Mouse (Mus musculus): ENCODE measurements around the gene Pinlyp. TPM values are rescaled to one million over a fixed set of nuclear protein-coding genes. Genes with fewer than 3 reads are reported as not detected.
A peak's percentile ranks its signal among the peaks of the same experiment; 100 is the strongest.

The Pinlyp gene
- total RNA-seq, 4 experiments from 2014 or later = 0.41 TPM; not detected in 3

- no peak for DNase-seq (ENCODE audit: low spot score in 2 of 2)
Observed at GRCm38 (mm10) chr7:24563191-24563836, 17.4 kb upstream of the Pinlyp start.

DNA sequence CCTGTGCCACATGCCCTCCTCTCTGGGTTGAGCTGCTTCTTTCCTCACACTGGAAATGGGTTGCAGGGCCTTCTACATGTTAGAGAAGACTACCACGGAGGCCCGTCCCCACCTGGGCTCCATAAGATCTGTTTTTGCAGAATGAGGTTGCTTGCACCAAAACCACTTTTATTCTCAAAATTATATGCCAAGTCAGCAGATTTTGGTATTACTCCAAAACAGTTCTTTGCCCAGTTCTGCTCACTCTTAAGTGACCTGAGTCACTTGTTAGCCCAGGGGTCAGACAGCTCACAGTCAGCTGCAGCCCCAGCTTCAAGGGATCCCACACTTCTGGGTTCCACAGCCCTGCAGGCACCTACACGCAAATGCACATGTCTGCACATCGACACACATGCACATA, 15.5 kb upstream of the Pinlyp start:
- DNase-seq (ENCODE audit: low spot score in 2 of 2) = no peak

DNA sequence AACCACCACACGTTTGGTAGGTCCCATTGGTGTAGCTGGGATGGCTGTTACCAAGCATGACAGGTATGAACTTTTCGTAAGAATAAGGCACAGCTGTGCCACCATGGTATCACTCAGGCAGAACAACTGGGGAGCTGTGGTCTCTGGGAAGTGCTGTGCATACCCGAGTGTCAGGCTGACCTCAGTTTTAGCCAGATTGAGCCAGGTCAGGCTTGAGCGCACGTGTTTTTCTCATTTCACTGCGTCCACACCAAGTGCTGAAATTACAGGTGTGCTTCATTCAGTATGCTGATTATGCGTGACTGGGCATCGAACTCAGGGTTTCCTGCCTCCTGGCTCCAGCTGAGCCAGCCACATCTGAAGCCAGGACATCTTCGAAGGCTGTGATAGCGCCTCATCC, 9.9 kb upstream of the Pinlyp start:
- DNase-seq (ENCODE audit: low spot score in 2 of 2) = no peak

GRCm38 (mm10) chr7:24551985-24552759, 6.3 kb upstream of the Pinlyp start:
- DNase-seq (ENCODE audit: low spot score in 2 of 2) = no peak

- no peak for DNase-seq (ENCODE audit: low spot score in 2 of 2)
Observed at GRCm38 (mm10) chr7:24547534-24548036, 1.7 kb upstream of the Pinlyp start.

DNA sequence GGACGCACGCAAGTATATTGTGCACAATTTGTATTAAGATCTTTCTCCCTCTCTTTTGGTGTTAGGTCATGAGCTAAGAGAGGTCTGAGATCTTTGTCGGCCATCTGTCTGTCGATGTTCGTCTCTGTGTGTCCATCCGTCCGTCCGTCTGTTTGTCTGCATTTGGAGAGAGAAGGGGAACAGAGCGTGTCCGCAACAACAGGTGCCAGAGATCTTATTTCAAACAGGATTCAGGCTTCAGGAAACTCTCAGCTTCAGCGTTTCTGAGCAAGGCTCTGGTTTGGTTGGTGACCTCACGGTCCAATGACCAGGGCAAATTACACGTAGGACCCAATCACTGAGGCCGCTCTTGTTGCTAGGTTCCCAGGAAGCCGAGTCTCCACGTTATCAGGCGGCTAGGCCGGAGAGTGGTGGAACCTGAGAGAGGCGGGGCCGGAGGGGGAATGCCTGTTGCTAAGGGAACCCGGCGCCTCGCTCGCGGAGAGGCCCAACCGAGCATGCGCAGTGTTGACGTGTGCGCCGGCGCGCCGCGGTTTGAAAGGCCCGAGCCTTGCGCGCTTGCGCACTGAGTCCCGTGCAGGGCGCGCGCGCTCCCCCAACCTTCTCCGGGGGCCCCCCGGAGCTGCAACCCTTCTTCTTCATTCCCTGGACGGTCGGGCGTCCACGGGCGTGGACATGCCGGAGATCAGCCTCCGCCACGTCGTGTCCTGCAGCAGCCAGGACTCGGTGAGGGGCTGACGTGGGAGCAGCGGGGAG, 894 bp upstream of the Pinlyp start:
- DNase-seq (ENCODE audit: low spot score in 2 of 2) = peak; percentile 99

- DNase-seq (ENCODE audit: low spot score in 2 of 2) = no peak
Observed at GRCm38 (mm10) chr7:24544506-24544905, 1.4 kb downstream of the Pinlyp start.

GRCm38 (mm10) chr7:24539686-24540085, 6.2 kb downstream of the Pinlyp start:
- DNase-seq (ENCODE audit: low spot score in 2 of 2) = no peak

DNA sequence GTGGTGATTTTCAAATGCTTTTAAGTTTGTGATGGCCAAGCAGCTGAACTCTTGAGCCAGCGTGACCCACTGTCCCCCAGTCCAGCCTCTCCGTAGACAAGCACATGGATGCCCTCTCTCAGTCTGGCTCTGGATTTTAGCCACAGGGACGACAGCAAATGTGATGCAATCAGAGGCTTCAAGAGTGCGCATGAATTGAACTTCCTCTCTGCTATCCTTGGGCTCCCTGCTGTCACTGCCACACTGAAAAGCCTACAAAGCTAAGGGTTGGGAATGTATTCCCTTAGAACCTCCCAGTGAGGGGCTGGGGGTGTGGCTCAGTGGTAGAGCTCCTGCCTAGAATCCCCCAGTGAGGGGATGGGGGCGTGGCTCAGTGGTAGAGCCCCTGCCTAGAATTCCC, 7.2 kb downstream of the Pinlyp start:
- no peak for DNase-seq (ENCODE audit: low spot score in 2 of 2)

DNA sequence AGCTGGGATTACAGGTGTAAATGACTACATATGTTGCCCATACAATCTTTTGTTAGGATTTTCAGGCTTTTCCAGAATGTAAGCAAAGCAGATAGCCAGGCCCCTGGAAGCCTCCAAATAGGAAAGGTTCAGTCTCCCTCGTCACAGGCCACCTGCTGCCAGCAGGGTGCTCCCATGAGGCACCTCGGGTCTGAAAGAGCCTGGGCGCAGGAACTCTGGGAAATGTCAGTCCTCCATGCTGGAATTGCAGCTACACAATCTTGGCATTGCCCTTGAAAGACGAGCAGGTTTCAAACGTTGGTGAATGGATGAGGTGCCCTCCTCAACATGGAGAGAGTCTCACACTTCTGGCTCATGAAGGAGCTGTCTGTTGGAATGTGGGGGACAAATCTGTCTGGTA, 7.8 kb downstream of the Pinlyp start:
- DNase-seq (ENCODE audit: low spot score in 2 of 2) = no peak

- no peak for DNase-seq (ENCODE audit: low spot score in 2 of 2)
Observed at GRCm38 (mm10) chr7:24537591-24537990, 8.3 kb downstream of the Pinlyp start.

DNA sequence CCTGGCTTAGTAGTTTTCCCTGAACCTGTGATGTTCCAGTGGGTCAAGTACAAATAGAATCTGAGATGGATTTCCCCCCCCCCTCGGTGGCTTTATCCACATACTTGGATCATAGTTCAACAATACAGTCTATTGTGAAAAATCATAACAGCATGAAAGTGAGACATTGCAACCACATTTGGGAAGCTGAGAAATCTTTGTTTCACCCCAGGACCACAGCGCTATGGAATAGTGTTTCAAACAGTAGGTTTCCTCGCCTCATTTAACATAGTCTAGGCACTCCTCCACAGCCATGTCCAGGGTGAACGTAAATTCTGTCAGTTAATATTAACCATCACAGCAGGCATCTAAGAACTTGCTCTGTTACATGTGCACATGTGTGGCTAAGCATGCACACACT, 8.8 kb downstream of the Pinlyp start:
- DNase-seq (ENCODE audit: low spot score in 2 of 2) = no peak

DNA sequence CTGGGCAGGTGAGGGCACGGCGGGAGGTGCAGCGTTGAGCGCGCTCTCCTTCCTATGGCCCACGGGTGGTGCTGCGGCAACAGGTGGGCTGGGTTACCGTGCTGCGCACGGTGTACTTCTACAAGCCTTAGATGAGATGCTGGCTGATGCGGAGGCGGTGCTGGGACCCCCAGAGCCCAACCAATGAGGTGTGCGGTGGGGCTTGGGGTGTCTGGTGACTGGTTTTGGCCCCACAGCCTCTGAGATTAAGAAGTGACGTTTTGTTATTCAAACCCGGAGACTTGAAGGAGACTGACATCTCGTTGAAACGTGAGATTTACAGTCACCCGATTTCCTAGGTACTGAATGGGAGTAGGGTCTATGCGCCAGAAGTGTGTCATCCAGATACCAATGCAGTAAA, 11.6 kb downstream of the Pinlyp start:
- DNase-seq (ENCODE audit: low spot score in 2 of 2) = no peak

GRCm38 (mm10) chr7:24533806-24534205, 12.1 kb downstream of the Pinlyp start:
- no peak for DNase-seq (ENCODE audit: low spot score in 2 of 2)

GRCm38 (mm10) chr7:24533031-24533571, 12.8 kb downstream of the Pinlyp start:
- DNase-seq (ENCODE audit: low spot score in 2 of 2) = no peak

- DNase-seq (ENCODE audit: low spot score in 2 of 2) = peak; percentile 60 to 63
Observed at GRCm38 (mm10) chr7:24531211-24531971, 14.5 kb downstream of the Pinlyp start.

GRCm38 (mm10) chr7:24530062-24530931, 15.6 kb downstream of the Pinlyp start, which contains the start of gene Irgq:
Gene Irgq (plus strand): TSS chr7:24530689.
- DNase-seq (ENCODE audit: low spot score in 2 of 2) = peak; percentile 99

DNA sequence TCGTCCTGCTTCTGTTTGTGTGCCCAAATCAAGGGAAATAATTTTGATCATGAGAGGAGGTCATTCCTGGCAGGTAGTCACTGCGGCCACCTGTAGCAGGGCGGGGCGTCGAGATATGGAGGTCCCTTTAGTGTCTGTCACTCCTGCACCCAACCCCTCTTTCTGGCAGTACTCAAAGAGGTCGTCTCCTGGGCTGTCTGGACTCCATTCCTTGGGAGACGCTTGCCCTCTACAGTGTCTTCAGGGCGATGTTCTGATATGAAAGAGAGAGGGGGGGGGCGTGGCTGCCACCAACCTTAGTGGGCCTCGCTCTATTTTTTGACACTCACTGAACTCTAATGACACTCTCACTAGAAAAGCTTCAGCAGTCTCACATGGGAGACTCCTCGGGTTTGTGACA, 16.3 kb downstream of the Pinlyp start:
- no peak for DNase-seq (ENCODE audit: low spot score in 2 of 2)

GRCm38 (mm10) chr7:24528861-24529260, 17.1 kb downstream of the Pinlyp start:
- no peak for DNase-seq (ENCODE audit: low spot score in 2 of 2)

Measured in layer of hippocampus, adult 8-10 months (tissue).